Mouse (Mus musculus) limb, embryonic 10.5 days (tissue): Measurements from ENCODE around the gene Alk. TPM values are rescaled to one million over a fixed set of nuclear protein-coding genes. Genes with fewer than 3 reads are reported as not detected.

ENCODE experiments used
- DNase-seq: peaks from one replicate; pipeline ENCODE4 v3.0.0-alpha.2; 2017; ENCODE audit warnings: low spot score
- H3K27ac ChIP-seq: fragments of 300-500 bp; sonication (generic); 2 replicates; pipeline ENCODE4 v1.5.1; 2016; ENCODE audit warnings: mild to moderate bottlenecking
- H3K27me3 ChIP-seq: fragments of 300-500 bp; sonication (generic); 2 replicates; pipeline ENCODE4 v1.6.1; 2016; ENCODE audit warnings: low read depth, mild to moderate bottlenecking; ENCODE audit not compliant: poor library complexity, severe bottlenecking
- H3K36me3 ChIP-seq: fragments of 300-500 bp; sonication (generic); 2 replicates; pipeline ENCODE4 v1.6.1; 2016; ENCODE audit warnings: mild to moderate bottlenecking, moderate library complexity
- H3K4me1 ChIP-seq: fragments of 300-500 bp; sonication (generic); 2 replicates; pipeline ENCODE4 v1.6.1; 2016
- H3K4me3 ChIP-seq: fragments of 300-500 bp; sonication (generic); 2 replicates; pipeline ENCODE4 v1.5.1; 2016; ENCODE audit warnings: mild to moderate bottlenecking, moderate library complexity
- H3K9me3 ChIP-seq: fragments of 300-500 bp; sonication (generic); replicated peaks from 2 replicates; pipeline ENCODE4 v1.6.1; 2016; ENCODE audit warnings: mild to moderate bottlenecking
- WGBS: fragments of 180-500 bp; shearing (Covaris S2); methylation state at CpG from one replicate; pipeline ENCODE4 v1.1.7; 2016; 5-methylcytosine and 5-hydroxymethylcytosine counted together
- polyA plus RNA-seq: library from polyadenylated mRNA; unstranded; fragments of >200 nt; fragmentation: Nextera tagmentation; extraction: Ambion mirVana; gene quantifications from 2 replicates; pipeline ENCODE4 v1.2.1, GENCODE M21; 2016

Gene Alk
- polyA plus RNA-seq, 1 experiment from 2014 or later, result 0.04 TPM

DNA sequence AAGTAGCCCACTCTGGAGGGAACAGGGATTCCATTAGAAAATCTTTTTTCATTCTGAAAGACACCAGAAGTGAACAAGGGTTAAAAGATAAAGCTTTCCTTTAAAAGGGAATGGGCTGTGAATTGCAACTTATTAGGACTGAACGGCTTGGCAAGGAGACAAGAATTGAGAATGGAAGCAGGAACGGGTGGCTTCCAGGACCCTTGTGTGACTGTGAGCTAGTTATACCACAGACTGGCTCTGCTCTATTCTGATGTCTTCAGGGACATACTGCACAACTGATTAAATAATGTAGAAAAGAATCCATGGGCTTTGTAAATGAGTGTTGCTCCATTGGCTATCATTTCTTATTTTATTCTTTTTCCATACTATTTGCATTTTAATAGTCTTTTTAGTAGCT lies 33.0 kb downstream of the Alk start:
- Histone ChIP-seq H3K27ac (no peak overlapping the region), H3K36me3 (no peaks in the 10 kb centered on the region), H3K4me1 (no peaks in the 10 kb centered on the region), H3K9me3 (no peaks in the 10 kb centered on the region), H3K27me3 (no peaks in the 10 kb centered on the region), H3K4me3 (no peak overlapping the region)
- 92% methylated on average over 2 of the region's 2 CpGs for WGBS
- DNase-seq, result no peak

DNA sequence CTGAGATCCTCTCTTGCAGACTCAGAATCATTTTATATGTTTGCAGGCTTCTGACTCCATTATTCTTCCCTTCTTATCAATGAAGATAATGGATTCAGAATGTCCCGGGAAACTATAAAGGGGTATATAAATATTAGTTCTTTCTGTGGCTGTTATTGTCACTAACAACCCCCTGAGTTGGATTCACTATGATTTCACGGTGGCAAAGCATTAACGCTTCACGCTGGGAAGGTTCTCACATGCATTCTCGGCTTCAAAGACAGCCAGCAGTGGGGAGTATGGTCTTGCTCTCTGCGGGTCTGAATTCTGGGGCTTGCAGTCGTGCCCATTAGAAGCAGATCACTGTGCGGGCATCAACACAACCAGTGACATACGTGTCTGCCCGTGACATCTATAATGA lies 34.9 kb downstream of the Alk start:
- no peak for DNase-seq
- no peaks in the 10 kb centered on the region for H3K4me1 ChIP-seq
- H3K9me3 ChIP-seq, result no peaks in the 10 kb centered on the region
- H3K27me3 ChIP-seq, result no peaks in the 10 kb centered on the region
- H3K27ac ChIP-seq, result no peak overlapping the region
- H3K36me3 ChIP-seq, result no peaks in the 10 kb centered on the region
- H3K4me3 ChIP-seq, result no peak overlapping the region
- WGBS, result 82% methylated on average over 10 of the region's 10 CpGs

DNA sequence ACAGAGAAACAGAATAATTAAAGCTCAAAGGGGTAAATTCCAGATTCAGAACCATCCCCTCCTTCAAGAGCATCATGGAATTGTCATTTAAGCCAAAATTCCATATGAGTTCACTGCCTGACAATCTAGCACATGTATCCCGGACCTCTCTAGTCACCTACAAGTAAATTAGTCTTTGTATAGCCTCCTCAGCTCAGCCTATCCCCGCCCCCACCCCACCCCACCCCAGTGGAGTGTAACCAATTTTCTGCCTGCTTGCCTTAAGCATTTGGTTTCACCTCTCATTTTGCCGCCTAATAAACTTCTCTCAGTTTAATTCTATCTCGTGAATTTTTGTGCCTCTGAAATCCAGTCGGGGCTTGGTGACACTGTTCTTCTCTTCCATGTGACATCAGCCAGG lies 41.0 kb downstream of the Alk start:
- H3K4me1 ChIP-seq, result peaks cover 5% of the 10 kb centered on the region; the same call in 1 of the 2 replicates
- H3K4me3 ChIP-seq, result no peak overlapping the region
- H3K27ac ChIP-seq, result no peak overlapping the region
- no peaks in the 10 kb centered on the region for H3K9me3 ChIP-seq
- WGBS, result 85% methylated on average over 5 of the region's 5 CpGs
- DNase-seq, result no peak
- no peaks in the 10 kb centered on the region for H3K36me3 ChIP-seq
- no peaks in the 10 kb centered on the region for H3K27me3 ChIP-seq

DNA sequence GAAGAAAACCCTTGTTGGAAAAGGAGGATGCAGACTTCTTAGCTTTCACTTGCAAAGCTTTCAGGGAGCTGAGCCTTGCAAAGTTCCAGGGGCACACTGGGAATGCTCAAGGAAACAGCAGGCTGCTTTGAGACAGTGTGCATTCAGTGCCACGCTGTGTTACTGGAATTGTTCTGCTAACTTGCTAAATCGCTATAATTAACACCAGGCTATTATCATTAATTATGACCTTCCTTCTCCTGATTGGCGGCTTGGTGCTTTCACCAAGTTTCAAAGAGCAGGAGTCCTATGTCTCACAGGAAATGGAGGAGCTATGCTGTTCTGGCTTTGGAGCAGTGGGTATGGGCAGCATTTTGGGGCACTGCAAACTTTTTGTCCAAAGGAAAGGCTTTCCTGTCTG lies 43.0 kb downstream of the Alk start:
- WGBS, result 66% methylated on average over 3 of the region's 3 CpGs
- no peaks in the 10 kb centered on the region for H3K36me3 ChIP-seq
- no peak for DNase-seq

DNA sequence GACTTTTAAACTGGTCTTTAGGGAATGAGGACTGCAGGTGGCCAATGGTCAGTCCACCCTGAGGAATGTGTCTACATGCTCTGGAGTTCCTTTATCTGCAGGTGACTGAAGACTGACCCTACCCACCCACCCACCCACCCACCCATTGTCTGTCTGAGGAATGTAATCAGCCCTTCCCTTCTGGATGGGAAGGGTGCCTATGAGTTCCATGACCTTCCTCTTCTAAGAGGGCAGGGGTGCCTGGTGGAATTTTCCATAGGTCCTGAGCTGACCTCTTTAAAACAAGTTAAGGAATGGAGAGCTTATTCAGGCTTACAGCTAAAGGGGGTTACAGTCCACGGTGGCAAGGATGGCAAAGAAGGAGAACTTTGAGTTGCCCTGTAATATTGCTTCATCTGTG lies 43.7 kb downstream of the Alk start:
- Histone ChIP-seq H3K36me3 (no peaks in the 10 kb centered on the region), H3K27me3 (no peaks in the 10 kb centered on the region), H3K9me3 (no peaks in the 10 kb centered on the region), H3K4me3 (no peak overlapping the region), H3K4me1 (peaks cover 5% of the 10 kb centered on the region; the same call in 1 of the 2 replicates), H3K27ac (no peak overlapping the region)
- no peak for DNase-seq
- WGBS, result 86% methylated on average over 1 of the region's 1 CpGs

More for the DNA sequence above, 43.0 kb downstream of the Alk start:
- Histone ChIP-seq H3K27me3 (no peaks in the 10 kb centered on the region), H3K9me3 (no peaks in the 10 kb centered on the region), H3K4me1 (peaks cover 5% of the 10 kb centered on the region; the same call in 1 of the 2 replicates), H3K4me3 (no peak overlapping the region), H3K27ac (no peak overlapping the region)

DNA sequence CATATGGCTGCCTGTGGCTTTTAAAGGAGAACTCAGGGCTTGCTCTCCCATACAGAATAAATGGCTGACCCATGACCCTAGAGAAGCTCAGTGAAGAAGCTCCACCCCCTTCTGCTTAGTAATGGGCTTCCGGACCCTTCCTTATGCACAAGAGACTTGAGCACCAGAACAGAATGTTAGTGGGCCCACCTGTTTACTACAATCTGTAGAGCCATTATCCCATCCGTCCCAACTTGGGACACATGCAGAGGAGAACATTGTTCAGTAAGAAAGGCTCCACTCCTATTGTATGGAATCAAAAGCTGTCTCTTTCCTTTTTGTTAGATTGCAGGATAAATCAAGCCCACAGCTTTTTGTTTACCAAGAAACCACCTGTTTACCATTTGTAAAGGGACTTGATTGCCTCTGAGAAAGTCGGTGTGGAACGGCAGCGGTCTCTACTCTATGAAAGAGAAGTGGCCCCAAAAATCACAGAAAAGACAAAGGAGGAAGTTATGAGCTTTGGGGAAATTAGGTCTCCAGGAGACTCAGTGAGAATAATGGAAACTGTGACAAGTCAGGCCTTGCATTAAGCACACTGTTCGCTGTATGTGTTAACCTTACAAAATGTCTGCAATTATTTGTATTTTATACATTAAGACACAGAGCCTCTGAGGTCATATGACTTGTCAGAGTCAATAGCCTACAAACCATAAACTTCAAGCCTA lies 47.2 kb downstream of the Alk start:
- no peak for DNase-seq

DNA sequence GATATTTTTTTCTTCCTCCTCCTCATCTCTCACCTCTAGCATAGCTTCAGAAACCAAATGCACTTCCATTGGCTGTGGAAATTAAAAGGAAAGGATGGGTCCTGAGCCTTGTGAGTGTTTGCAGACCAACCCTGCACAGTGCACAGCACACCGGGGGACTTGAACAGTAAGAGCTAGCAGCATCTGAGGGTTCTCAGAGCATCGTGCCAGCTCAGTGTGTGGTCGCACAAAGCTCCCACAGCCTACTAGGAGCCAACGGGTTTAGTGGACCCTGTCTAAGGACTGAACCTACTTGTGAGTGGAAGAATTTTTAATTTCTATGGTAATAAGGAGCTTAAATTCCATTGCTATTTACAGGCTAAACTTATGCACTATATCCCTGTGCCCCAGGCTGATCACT lies 58.2 kb downstream of the Alk start:
- WGBS, result 86% methylated on average over 4 of the region's 4 CpGs
- Histone ChIP-seq H3K27me3 (no peaks in the 10 kb centered on the region), H3K9me3 (no peaks in the 10 kb centered on the region), H3K4me3 (no peak overlapping the region), H3K4me1 (no peaks in the 10 kb centered on the region), H3K36me3 (no peaks in the 10 kb centered on the region), H3K27ac (no peak overlapping the region)
- no peak for DNase-seq

More for the DNA sequence above, 47.2 kb downstream of the Alk start:
- Histone ChIP-seq H3K9me3 (no peaks in the 10 kb centered on the region), H3K4me3 (no peak overlapping the region), H3K4me1 (peaks cover 5% of the 10 kb centered on the region; the same call in 1 of the 2 replicates), H3K27me3 (no peaks in the 10 kb centered on the region), H3K27ac (no peak overlapping the region), H3K36me3 (no peaks in the 10 kb centered on the region)
- WGBS, result 92% methylated on average over 6 of the region's 6 CpGs

DNA sequence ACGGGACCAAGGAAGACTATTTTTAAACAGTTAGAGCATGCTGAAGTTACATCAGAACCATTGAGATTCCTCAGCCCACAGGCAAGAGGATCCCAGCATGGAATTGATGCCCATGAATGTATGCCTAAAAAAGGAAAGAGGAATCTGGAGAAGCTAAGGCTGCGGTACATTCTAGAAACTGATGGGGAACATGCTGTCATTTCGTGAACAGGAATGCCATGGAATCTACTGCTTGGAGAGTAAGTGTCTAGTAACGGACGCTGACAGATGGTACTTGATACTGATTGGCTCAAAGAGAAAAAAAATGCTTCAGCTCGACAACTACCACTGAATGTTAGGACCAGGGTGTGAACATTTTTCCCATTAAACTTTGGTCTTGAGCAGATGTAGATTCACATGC lies 69.1 kb downstream of the Alk start:
- 90% methylated on average over 6 of the region's 6 CpGs for WGBS
- H3K4me1 ChIP-seq, result no peaks in the 10 kb centered on the region
- H3K27ac ChIP-seq, result no peak overlapping the region
- H3K4me3 ChIP-seq, result no peak overlapping the region
- no peaks in the 10 kb centered on the region for H3K9me3 ChIP-seq
- H3K36me3 ChIP-seq, result no peaks in the 10 kb centered on the region
- DNase-seq, result no peak
- H3K27me3 ChIP-seq, result no peaks in the 10 kb centered on the region

DNA sequence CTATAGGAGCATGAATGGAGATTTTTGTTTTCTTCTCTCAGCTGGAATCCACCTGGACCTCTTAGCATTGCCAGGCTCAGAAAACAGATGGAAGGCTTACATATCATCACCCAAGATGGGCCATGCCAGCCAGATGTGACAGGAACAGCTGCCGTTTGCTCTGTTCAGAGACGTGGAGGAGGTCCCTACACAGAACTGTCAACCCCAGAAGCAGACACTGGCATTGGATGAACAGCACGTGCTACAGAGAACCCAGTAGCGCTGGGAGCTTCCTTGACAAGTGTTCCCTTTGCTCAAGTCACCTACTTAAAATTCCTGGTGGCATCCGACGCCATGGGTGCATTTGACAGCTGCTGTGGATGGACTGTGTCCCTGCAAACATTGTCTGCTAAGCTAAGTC lies 72.2 kb downstream of the Alk start:
- no peaks in the 10 kb centered on the region for H3K27me3 ChIP-seq
- H3K9me3 ChIP-seq, result no peaks in the 10 kb centered on the region
- 79% methylated on average over 6 of the region's 6 CpGs for WGBS
- no peaks in the 10 kb centered on the region for H3K36me3 ChIP-seq
- no peak for DNase-seq
- H3K4me1 ChIP-seq, result no peaks in the 10 kb centered on the region
- no peak overlapping the region for H3K4me3 ChIP-seq
- no peak overlapping the region for H3K27ac ChIP-seq

DNA sequence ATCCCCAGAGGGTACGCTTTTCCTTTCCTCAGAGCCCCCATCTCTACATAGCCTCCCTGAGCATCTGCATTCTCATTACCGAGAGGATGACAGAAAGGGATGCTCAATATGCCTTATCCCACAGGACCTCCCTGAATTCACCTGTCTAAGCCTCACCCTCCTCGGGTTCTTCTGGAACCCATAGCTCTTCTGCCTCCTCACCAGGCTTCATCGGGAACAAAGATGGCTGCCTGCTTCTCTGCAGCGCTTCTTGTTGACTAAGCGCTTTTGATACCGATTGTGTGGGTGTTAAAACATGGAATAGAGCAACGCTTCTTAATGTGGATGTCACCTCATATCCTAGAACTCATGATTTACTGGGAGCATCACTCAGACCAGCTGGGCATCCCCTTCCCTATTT lies 75.9 kb downstream of the Alk start:
- no peak overlapping the region for H3K4me3 ChIP-seq
- H3K27ac ChIP-seq, result no peak overlapping the region
- H3K4me1 ChIP-seq, result no peaks in the 10 kb centered on the region
- H3K36me3 ChIP-seq, result no peaks in the 10 kb centered on the region
- H3K9me3 ChIP-seq, result no peaks in the 10 kb centered on the region
- no peaks in the 10 kb centered on the region for H3K27me3 ChIP-seq
- DNase-seq, result no peak
- WGBS, result 93% methylated on average over 8 of the region's 8 CpGs

DNA sequence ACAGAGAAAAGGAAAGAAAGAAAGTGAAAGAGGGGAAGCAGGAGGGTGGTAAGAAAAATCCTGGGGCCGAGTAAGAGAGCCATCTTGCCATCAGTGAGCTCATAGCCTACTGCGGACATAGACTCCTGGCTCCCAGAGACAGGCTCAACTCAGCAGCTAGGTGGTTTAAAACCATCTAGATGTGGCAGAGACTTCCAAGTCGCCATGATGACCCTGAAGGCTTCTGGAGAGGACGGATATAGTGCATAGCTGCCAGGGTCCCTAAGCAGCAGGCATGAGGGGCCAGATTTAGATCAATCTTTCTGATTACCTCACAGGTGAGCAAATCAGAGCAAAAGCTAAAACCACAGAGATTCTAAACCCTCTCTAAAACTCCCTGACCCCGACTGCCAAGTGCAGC lies 76.9 kb downstream of the Alk start:
- WGBS, result 79% methylated on average over 5 of the region's 5 CpGs
- Histone ChIP-seq H3K27me3 (no peaks in the 10 kb centered on the region), H3K4me1 (no peaks in the 10 kb centered on the region), H3K9me3 (no peaks in the 10 kb centered on the region), H3K27ac (no peak overlapping the region), H3K36me3 (no peaks in the 10 kb centered on the region), H3K4me3 (no peak overlapping the region)
- no peak for DNase-seq

DNA sequence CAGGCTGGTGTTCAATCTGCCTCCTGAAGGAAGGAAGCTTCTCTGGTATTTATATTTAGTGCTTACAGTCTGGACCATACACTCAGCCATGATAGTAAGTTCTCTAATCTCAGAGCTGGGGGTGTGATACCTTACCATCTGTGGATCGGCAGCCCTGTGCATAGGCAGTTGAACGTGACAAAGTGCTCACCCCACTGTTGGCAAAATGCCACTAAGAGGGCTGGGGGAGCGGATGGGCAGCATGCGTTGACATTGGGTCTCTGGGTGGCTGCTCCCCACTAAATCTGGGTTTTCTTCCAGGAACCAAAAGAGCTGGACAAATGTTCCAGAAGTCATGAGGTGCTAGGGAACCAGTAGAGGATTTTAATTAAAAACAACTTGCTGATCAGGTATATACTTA lies 78.1 kb downstream of the Alk start:
- no peaks in the 10 kb centered on the region for H3K4me1 ChIP-seq
- no peak overlapping the region for H3K27ac ChIP-seq
- WGBS, result 93% methylated on average over 4 of the region's 4 CpGs
- no peaks in the 10 kb centered on the region for H3K27me3 ChIP-seq
- H3K36me3 ChIP-seq, result no peaks in the 10 kb centered on the region
- no peak for DNase-seq
- no peaks in the 10 kb centered on the region for H3K9me3 ChIP-seq
- H3K4me3 ChIP-seq, result no peak overlapping the region

DNA sequence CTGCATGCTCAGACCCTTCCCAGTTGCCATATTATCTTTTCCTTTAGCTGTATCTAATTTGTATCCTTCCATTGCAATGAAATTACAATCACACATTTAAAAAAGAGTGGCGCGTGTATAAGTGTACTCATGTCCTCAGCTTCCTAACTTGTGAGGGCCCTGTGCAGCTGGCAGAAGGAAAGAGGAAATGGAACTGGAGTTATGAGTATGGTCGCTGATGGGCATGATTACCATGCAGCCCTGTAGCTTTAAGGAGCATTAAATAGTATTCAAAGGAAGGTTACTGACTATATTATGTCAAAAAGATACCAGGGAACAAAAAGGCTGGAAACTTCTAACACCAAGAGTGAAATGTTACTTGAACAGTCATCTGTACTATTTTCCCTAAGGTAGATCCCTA lies 79.6 kb downstream of the Alk start:
- Histone ChIP-seq H3K4me1 (no peaks in the 10 kb centered on the region), H3K9me3 (no peaks in the 10 kb centered on the region), H3K36me3 (no peaks in the 10 kb centered on the region), H3K4me3 (no peak overlapping the region), H3K27ac (no peak overlapping the region), H3K27me3 (no peaks in the 10 kb centered on the region)
- DNase-seq, result no peak
- 95% methylated on average over 3 of the region's 3 CpGs for WGBS

DNA sequence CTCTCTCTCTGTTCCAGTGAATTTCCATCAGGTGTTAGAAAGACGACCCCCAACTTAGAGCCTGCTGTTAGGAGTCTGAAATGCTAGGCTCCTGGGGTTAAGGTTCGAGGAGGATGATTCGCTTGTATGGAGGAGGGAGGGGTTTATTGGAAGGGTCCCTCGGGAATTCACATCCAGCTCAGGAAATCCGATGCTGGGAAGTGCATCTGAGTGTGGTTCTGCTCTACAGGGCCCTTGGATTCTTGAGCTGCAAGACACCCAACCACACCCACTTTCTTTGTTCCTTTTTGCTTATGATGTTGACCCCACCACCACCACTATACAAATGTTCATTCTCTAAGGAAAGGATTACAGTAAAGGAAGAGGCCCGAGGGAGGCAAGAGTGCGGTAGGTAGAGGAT lies 81.4 kb downstream of the Alk start:
- H3K27ac ChIP-seq, result no peak overlapping the region
- H3K27me3 ChIP-seq, result no peaks in the 10 kb centered on the region
- no peaks in the 10 kb centered on the region for H3K9me3 ChIP-seq
- no peak overlapping the region for H3K4me3 ChIP-seq
- H3K36me3 ChIP-seq, result no peaks in the 10 kb centered on the region
- 57% methylated on average over 7 of the region's 7 CpGs for WGBS
- H3K4me1 ChIP-seq, result no peaks in the 10 kb centered on the region
- DNase-seq, result no peak
